Mouse (Mus musculus): ENCODE data around the gene Vamp5. TPM values are rescaled to one million over a fixed set of nuclear protein-coding genes. Genes with fewer than 3 reads are reported as not detected.
A peak's percentile ranks its signal among the peaks of the same experiment; 100 is the strongest.

The Vamp5 gene
- polyA plus RNA-seq, 1 experiment from 2014 or later: 181 TPM

- no peak overlapping the region for H3K9ac ChIP-seq (ENCODE audit: low read depth, low read length)
- H3K9me3 ChIP-seq (ENCODE audit: control insufficient read depth, low read length): no peaks in the 10 kb centered on the region
- no peak overlapping the region for H3K4me3 ChIP-seq (ENCODE audit: low read depth, low read length)
- no peak overlapping the region for H3K4me2 ChIP-seq
- no peak for DNase-seq (ENCODE audit: low spot score)
- H3K27ac ChIP-seq (ENCODE audit: low read depth, low read length): peak overlapping the region; percentile 28; the same call in 1 of the 2 replicates
- ATAC-seq (replicated peaks; ENCODE audit: low FRiP score): no peak
- no peaks in the 10 kb centered on the region; the same call in 1 of the 2 replicates for H3K36me3 ChIP-seq (ENCODE audit: control insufficient read depth, insufficient read depth, low read length)
- no peaks in the 10 kb centered on the region for H3K27me3 ChIP-seq (replicated peaks; ENCODE audit: control insufficient read depth, insufficient read depth, low read length)
- WGBS: 80% methylated on average over 10 of the region's 10 CpGs
- peaks cover 8% of the 10 kb centered on the region for H3K4me1 ChIP-seq (replicated peaks; ENCODE audit: control insufficient read depth, insufficient read depth, low read length)
Observed at GRCm38 (mm10) chr6:72396837-72397251, 16.6 kb upstream of the Vamp5 start.

GRCm38 (mm10) chr6:72392341-72392740, 12.1 kb upstream of the Vamp5 start:
- Histone ChIP-seq H3K9ac (ENCODE audit: low read depth, low read length) (no peak overlapping the region), H3K4me2 (peak overlapping the region; percentile 69), H3K27ac (ENCODE audit: low read depth, low read length) (peak overlapping the region; percentile 28; the same call in 1 of the 2 replicates), H3K36me3 (ENCODE audit: control insufficient read depth, insufficient read depth, low read length) (no peaks in the 10 kb centered on the region; the same call in 1 of the 2 replicates), H3K27me3 (replicated peaks; ENCODE audit: control insufficient read depth, insufficient read depth, low read length) (no peaks in the 10 kb centered on the region), H3K9me3 (ENCODE audit: control insufficient read depth, low read length) (no peaks in the 10 kb centered on the region), H3K4me3 (ENCODE audit: low read depth, low read length) (no peak overlapping the region), H3K4me1 (replicated peaks; ENCODE audit: control insufficient read depth, insufficient read depth, low read length) (peaks cover 23% of the 10 kb centered on the region)
- WGBS: 93% methylated on average over 5 of the region's 5 CpGs
- no peak for ATAC-seq (replicated peaks; ENCODE audit: low FRiP score)
- no peak for DNase-seq (ENCODE audit: low spot score)

GRCm38 (mm10) chr6:72390795-72391521, 10.7 kb upstream of the Vamp5 start:
- Histone ChIP-seq H3K4me2 (peak overlapping the region; percentile 69), H3K4me3 (ENCODE audit: low read depth, low read length) (peak overlapping the region; percentile 77), H3K4me1 (replicated peaks; ENCODE audit: control insufficient read depth, insufficient read depth, low read length) (peaks cover 27% of the 10 kb centered on the region), H3K9ac (ENCODE audit: low read depth, low read length) (peak overlapping the region; percentile 88), H3K36me3 (ENCODE audit: control insufficient read depth, insufficient read depth, low read length) (no peaks in the 10 kb centered on the region; the same call in 1 of the 2 replicates), H3K9me3 (ENCODE audit: control insufficient read depth, low read length) (no peaks in the 10 kb centered on the region), H3K27me3 (replicated peaks; ENCODE audit: control insufficient read depth, insufficient read depth, low read length) (no peaks in the 10 kb centered on the region), H3K27ac (ENCODE audit: low read depth, low read length) (peak overlapping the region; percentile 100)
- ATAC-seq (replicated peaks; ENCODE audit: low FRiP score): peak; percentile 70
- DNase-seq (ENCODE audit: low spot score): peak; percentile 70
- WGBS: 6% methylated on average over 12 of the region's 12 CpGs

GRCm38 (mm10) chr6:72389941-72390771, 9.9 kb upstream of the Vamp5 start, which contains the start of gene Vamp8:
TSS of gene Vamp8 (minus strand) at chr6:72390703.
- H3K9me3 ChIP-seq (ENCODE audit: control insufficient read depth, low read length): no peaks in the 10 kb centered on the region
- H3K4me1 ChIP-seq (replicated peaks; ENCODE audit: control insufficient read depth, insufficient read depth, low read length): peaks cover 35% of the 10 kb centered on the region
- under 1% methylated on average over 33 of the region's 33 CpGs for WGBS
- H3K27ac ChIP-seq (ENCODE audit: low read depth, low read length): peak within 1 kb of the TSS; percentile 100
- no peaks in the 10 kb centered on the region for H3K27me3 ChIP-seq (replicated peaks; ENCODE audit: control insufficient read depth, insufficient read depth, low read length)
- peak within 1 kb of the TSS; percentile 77 for H3K4me3 ChIP-seq (ENCODE audit: low read depth, low read length)
- peak; percentile 83 for DNase-seq (ENCODE audit: low spot score)
- peaks cover 4% of the 10 kb centered on the region; the same call in 1 of the 2 replicates for H3K36me3 ChIP-seq (ENCODE audit: control insufficient read depth, insufficient read depth, low read length)
- H3K4me2 ChIP-seq: peak within 1 kb of the TSS; percentile 69
- H3K9ac ChIP-seq (ENCODE audit: low read depth, low read length): peak within 1 kb of the TSS; percentile 88
- peak; percentile 34 for ATAC-seq (replicated peaks; ENCODE audit: low FRiP score)

- DNase-seq (ENCODE audit: low spot score) (no peak), ATAC-seq (replicated peaks; ENCODE audit: low FRiP score) (peak; percentile 91)
- Histone ChIP-seq H3K9ac (ENCODE audit: low read depth, low read length) (peak overlapping the region; percentile 88), H3K9me3 (ENCODE audit: control insufficient read depth, low read length) (no peaks in the 10 kb centered on the region), H3K4me3 (ENCODE audit: low read depth, low read length) (peak overlapping the region; percentile 77), H3K36me3 (ENCODE audit: control insufficient read depth, insufficient read depth, low read length) (peaks cover 7% of the 10 kb centered on the region; the same call in 1 of the 2 replicates), H3K27me3 (replicated peaks; ENCODE audit: control insufficient read depth, insufficient read depth, low read length) (no peaks in the 10 kb centered on the region), H3K27ac (ENCODE audit: low read depth, low read length) (peak overlapping the region; percentile 100), H3K4me2 (peak overlapping the region; percentile 69), H3K4me1 (replicated peaks; ENCODE audit: control insufficient read depth, insufficient read depth, low read length) (peaks cover 41% of the 10 kb centered on the region)
- 8% methylated on average over 13 of the region's 13 CpGs for WGBS
Observed at GRCm38 (mm10) chr6:72389471-72389940, 9.2 kb upstream of the Vamp5 start.

GRCm38 (mm10) chr6:72388791-72389329, 8.6 kb upstream of the Vamp5 start:
- Histone ChIP-seq H3K27me3 (replicated peaks; ENCODE audit: control insufficient read depth, insufficient read depth, low read length) (no peaks in the 10 kb centered on the region), H3K4me1 (replicated peaks; ENCODE audit: control insufficient read depth, insufficient read depth, low read length) (peaks cover 46% of the 10 kb centered on the region)
- no peak for ATAC-seq (replicated peaks; ENCODE audit: low FRiP score)

GRCm38 (mm10) chr6:72388266-72388665, 8.0 kb upstream of the Vamp5 start:
- H3K4me1 ChIP-seq (replicated peaks; ENCODE audit: control insufficient read depth, insufficient read depth, low read length): peaks cover 51% of the 10 kb centered on the region
- peaks cover 7% of the 10 kb centered on the region; the same call in 1 of the 2 replicates for H3K36me3 ChIP-seq (ENCODE audit: control insufficient read depth, insufficient read depth, low read length)
- peak overlapping the region; percentile 77 for H3K4me3 ChIP-seq (ENCODE audit: low read depth, low read length)
- DNase-seq (ENCODE audit: low spot score): no peak
- H3K9me3 ChIP-seq (ENCODE audit: control insufficient read depth, low read length): no peaks in the 10 kb centered on the region
- peak overlapping the region; percentile 100 for H3K27ac ChIP-seq (ENCODE audit: low read depth, low read length)
- no peak for ATAC-seq (replicated peaks; ENCODE audit: low FRiP score)
- peak overlapping the region; percentile 88 for H3K9ac ChIP-seq (ENCODE audit: low read depth, low read length)
- 64% methylated on average over 10 of the region's 10 CpGs for WGBS
- H3K27me3 ChIP-seq (replicated peaks; ENCODE audit: control insufficient read depth, insufficient read depth, low read length): no peaks in the 10 kb centered on the region
- H3K4me2 ChIP-seq: peak overlapping the region; percentile 69

More at GRCm38 (mm10) chr6:72388791-72389329, 8.6 kb upstream of the Vamp5 start:
- Histone ChIP-seq H3K4me3 (ENCODE audit: low read depth, low read length) (peak overlapping the region; percentile 77), H3K9ac (ENCODE audit: low read depth, low read length) (peak overlapping the region; percentile 88), H3K27ac (ENCODE audit: low read depth, low read length) (peak overlapping the region; percentile 100), H3K36me3 (ENCODE audit: control insufficient read depth, insufficient read depth, low read length) (peaks cover 7% of the 10 kb centered on the region; the same call in 1 of the 2 replicates), H3K4me2 (peak overlapping the region; percentile 69), H3K9me3 (ENCODE audit: control insufficient read depth, low read length) (no peaks in the 10 kb centered on the region)
- 59% methylated on average over 6 of the region's 6 CpGs for WGBS
- DNase-seq (ENCODE audit: low spot score): no peak

GRCm38 (mm10) chr6:72387816-72388215, 7.5 kb upstream of the Vamp5 start:
- 86% methylated on average over 3 of the region's 3 CpGs for WGBS
- peak overlapping the region; percentile 69 for H3K4me2 ChIP-seq
- no peaks in the 10 kb centered on the region for H3K27me3 ChIP-seq (replicated peaks; ENCODE audit: control insufficient read depth, insufficient read depth, low read length)
- no peaks in the 10 kb centered on the region for H3K9me3 ChIP-seq (ENCODE audit: control insufficient read depth, low read length)
- ATAC-seq (replicated peaks; ENCODE audit: low FRiP score) (no peak), DNase-seq (ENCODE audit: low spot score) (no peak)
- peaks cover 7% of the 10 kb centered on the region; the same call in 1 of the 2 replicates for H3K36me3 ChIP-seq (ENCODE audit: control insufficient read depth, insufficient read depth, low read length)
- H3K9ac ChIP-seq (ENCODE audit: low read depth, low read length): peak overlapping the region; percentile 88
- H3K27ac ChIP-seq (ENCODE audit: low read depth, low read length): peak overlapping the region; percentile 100
- peak overlapping the region; percentile 77 for H3K4me3 ChIP-seq (ENCODE audit: low read depth, low read length)
- peaks cover 55% of the 10 kb centered on the region for H3K4me1 ChIP-seq (replicated peaks; ENCODE audit: control insufficient read depth, insufficient read depth, low read length)

Measured in liver, embryonic 11.5 days (tissue).